In the genomic region with DNA sequence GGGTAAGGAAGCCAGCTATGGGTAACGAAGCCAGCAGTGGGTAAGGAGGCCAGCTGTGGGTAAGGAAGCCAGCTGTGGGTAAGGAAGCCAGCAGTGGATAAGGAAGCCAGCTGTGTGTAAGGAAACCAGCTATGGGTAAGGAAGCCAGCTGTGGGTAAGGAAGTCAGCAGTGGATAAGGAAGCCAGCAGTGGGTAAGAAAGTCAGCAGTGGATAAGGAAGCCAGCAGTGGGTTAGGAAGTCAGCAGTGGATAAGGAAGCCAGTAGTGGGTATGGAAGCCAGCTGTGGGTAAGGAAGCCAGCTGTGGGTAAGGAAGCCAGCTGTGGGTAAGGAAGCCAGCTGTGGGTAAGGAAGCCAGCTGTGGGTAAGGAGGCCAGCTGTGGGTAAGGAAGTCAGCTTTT, we compare ENCODE assay signal across 7 mouse cellular contexts. TPM values are rescaled to one million over a fixed set of nuclear protein-coding genes. Genes with fewer than 3 reads are reported as not detected.
A peak's percentile ranks its signal among the peaks of the same experiment; 100 is the strongest.
DNase-seq lines count a peak whose midpoint lies in the region; TF ChIP-seq lines count a peak whose summit lies in the region.
"Not testable (repeated sequence)": the region's sequence is repeated elsewhere in the genome, so short reads cannot be mapped to it uniquely, and the experiment has no call there.

No protein-coding gene starts in this region.

- not testable (repeated sequence) for H3K27me3 ChIP-seq in MEL (ENCODE audit: control insufficient read depth in 1 of 2, insufficient read depth in 2 of 2, low read length in 2 of 2); splenic B cell, adult 2 months (ENCODE audit: control insufficient read depth, insufficient read depth, low read length, poor library complexity, severe bottlenecking)
- peaks cover 28% of the 10 kb centered on the region for H3K27me3 ChIP-seq in heart, embryonic 10.5 days (ENCODE audit: insufficient read depth, poor library complexity, severe bottlenecking)

- TF ChIP-seq EP300 in MEL (IDR thresholded peaks at IDR 0.05; ENCODE audit: low read depth in 1 of 2, low read length in 2 of 2) = not testable (repeated sequence)

- H3K4me1 ChIP-seq in MEL (ENCODE audit: control insufficient read depth in 1 of 2, insufficient read depth in 2 of 2, low read length in 2 of 2); heart, embryonic 10.5 days: not testable (repeated sequence)

- H3K27ac ChIP-seq in MEL (ENCODE audit: control insufficient read depth, low read depth, low read length); heart, embryonic 10.5 days: not testable (repeated sequence)

- H3K9ac ChIP-seq in MEL (ENCODE audit: control insufficient read depth, low read depth, low read length, poor library complexity, severe bottlenecking) = not testable (repeated sequence)

- H3K36me3 ChIP-seq in MEL (ENCODE audit: control insufficient read depth in 1 of 2, insufficient read depth in 2 of 2, low read length in 2 of 2); heart, embryonic 10.5 days; splenic B cell, adult 2 months (ENCODE audit: control insufficient read depth, insufficient read depth, low read length, poor library complexity, severe bottlenecking): not testable (repeated sequence)

- not testable (repeated sequence) for H3K79me2 ChIP-seq in MEL (ENCODE audit: control insufficient read depth, insufficient read depth, low read length, poor library complexity)

- 52% methylated on average over 1 of the region's 1 CpGs for WGBS in heart, embryonic 10.5 days

- TF ChIP-seq POLR2A in MEL (IDR thresholded peaks at IDR 0.05; ENCODE audit: control insufficient read depth in 1 of 2, insufficient read depth in 1 of 2, low read depth in 1 of 2, low read length in 2 of 2, poor library complexity in 1 of 2) = not testable (repeated sequence)

- not testable (repeated sequence) for TF ChIP-seq CTCF in MEL (IDR thresholded peaks at IDR 0.05 in 2 of 3, conservative IDR thresholded peaks at IDR 0.05 in 1 of 3; ENCODE audit: control insufficient read depth in 1 of 3, insufficient read depth in 1 of 3, low read depth in 2 of 3, low read length in 3 of 3, poor library complexity in 1 of 3, severe bottlenecking in 1 of 3)

- not testable (repeated sequence) for H3K9me3 ChIP-seq in MEL (replicated peaks; ENCODE audit: insufficient read depth, low read length); heart, embryonic 10.5 days

- H3K4me3 ChIP-seq in MEL (ENCODE audit: control insufficient read depth in 1 of 2, insufficient read depth in 1 of 2, low read depth in 2 of 2, low read length in 2 of 2); heart, embryonic 10.5 days: not testable (repeated sequence)

- DNase-seq in 3T3-L1 (ENCODE audit: low read depth, low spot score) (peak; percentile 2), MEL (ENCODE audit: low read depth, low spot score) (peak; percentile 21), adipocyte (ENCODE audit: low spot score) (peak; percentile 4)
- DNase-seq in c-Kit-positive CD71-positive TER-119-positive erythroid progenitor cells, embryonic 14.5 days (ENCODE audit: low spot score) = peak; percentile 7
- DNase-seq in heart, embryonic 10.5 days (ENCODE audit: low spot score) = peak; percentile 78
- DNase-seq in skeletal muscle tissue, adult 2 months (ENCODE audit: low read depth, low spot score) = peak; percentile 0
- peak; percentile 0 for DNase-seq in splenic B cell, adult 2 months (ENCODE audit: low read depth, low spot score)

- not testable (repeated sequence) for TF ChIP-seq RAD21 in MEL (IDR thresholded peaks at IDR 0.05; ENCODE audit: low read depth, low read length)

RNA-seq across cellular contexts. Expression of a gene that starts 44.9 kb away (rescaled TPM):
- 1.6 and 1.7 TPM in 2 replicates for total RNA-seq in MEL (2012; rRNA removed)
- 1 to 10 TPM in 1 of 2 experiments, not detected in 1; 3.9 TPM for polyA plus RNA-seq in MEL (2012; ENCODE audit: insufficient read depth in 1 of 2, insufficient read length in 2 of 2, low read depth in 1 of 2, low replicate concordance in 2 of 2, missing spikeins in 1 of 2)
- 6.8 and 7.8 TPM in 2 replicates for polyA plus RNA-seq in heart, embryonic 10.5 days (2016; fragmentation: Nextera tagmentation; extraction: Ambion mirVana)

Comparison
In these comparisons a context has a peak if more than half of its experiments do, and no peak if none do; other contexts are left out.
1. DNase-seq: peak in every context shown above with its lines; median percentile 78 in heart, embryonic 10.5 days; 21 in MEL; 7 in c-Kit-positive CD71-positive TER-119-positive erythroid progenitor cells, embryonic 14.5 days; 4 in adipocyte; 2 in 3T3-L1; 0 in skeletal muscle tissue, adult 2 months; 0 in splenic B cell, adult 2 months.